Mouse (Mus musculus): ENCODE data around the gene Cct4.

Gene Cct4

DNA sequence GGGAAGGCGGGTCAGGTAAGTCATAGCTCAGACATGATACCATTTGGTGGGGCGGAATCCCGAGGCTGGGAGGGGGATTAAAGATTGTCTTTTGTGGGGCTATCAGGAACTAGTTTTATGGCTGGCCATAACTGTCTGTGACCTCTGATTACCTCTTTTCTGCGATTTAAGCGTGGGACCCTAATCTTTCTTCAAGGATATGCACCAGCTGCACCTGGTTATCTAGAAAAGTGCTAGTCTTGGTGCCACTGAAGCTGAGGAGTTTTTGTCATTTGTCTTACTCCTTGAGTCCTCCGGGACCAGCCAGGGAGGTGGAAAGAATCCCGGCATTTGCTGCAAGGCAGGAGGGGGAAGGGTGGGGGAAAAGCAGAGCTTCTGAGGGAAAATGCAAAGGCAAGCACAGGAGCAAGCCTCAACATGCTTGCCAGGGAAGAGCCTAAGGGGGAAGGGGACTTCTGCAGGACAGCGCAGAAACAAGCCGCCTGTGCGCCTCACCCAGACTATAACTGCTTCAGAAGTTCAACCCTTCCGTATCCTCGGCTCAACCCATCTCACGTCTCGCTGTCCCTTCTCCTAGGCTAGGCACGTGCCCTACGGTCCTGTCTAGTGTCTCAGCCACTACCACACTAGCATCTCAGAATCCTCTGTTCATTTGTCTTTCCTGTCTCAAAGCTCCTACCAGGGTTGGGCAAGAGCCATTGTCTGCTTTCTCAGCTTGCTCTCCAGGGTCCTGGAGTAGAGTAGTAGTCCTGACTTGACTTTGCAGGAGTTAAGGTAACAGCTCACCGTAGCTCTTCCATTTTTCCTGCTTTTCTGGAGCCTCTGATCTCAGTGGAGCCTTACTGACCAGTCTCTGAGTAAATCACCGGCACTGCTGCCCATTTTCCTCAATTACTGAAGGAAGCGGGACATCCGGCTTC is 57.6 kb downstream of the Cct4 start:
- no peak for DNase-seq

DNA sequence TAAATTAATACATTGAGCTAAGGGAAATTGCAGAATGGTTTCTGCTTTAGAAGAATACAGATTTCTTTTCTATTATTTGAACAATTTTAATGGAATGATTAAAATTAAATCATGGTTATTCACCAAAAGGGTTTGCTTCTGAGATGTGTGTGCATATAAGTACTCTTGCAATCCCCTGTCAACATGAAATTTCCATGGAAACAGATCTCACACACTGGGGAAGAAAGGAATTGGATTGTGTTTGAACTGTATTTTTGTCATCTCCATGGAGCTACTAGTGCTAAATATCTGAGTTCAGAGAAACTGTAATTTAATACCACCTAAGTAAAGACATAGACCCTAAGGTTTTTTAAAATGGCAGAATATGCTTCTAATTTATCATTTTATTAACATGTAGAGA is 59.3 kb downstream of the Cct4 start:
- DNase-seq, result no peak

GRCm38 (mm10) chr11:23052353-23052752 is 62.0 kb downstream of the Cct4 start:
- no peak for DNase-seq
